Mouse (Mus musculus): ENCODE results near the gene Hmgn1.

GRCm38 (mm10) chr16:96109673-96110072 is 17.9 kb downstream of the Hmgn1 start:
- no peak for TF ChIP-seq POLR2A (IDR thresholded peaks at IDR 0.05; ENCODE audit: borderline replicate concordance, extremely low read depth, low read depth, low read length)
- TF ChIP-seq CTCF (IDR thresholded peaks at IDR 0.05; ENCODE audit: insufficient read depth, low read length), result no peak
